Mouse (Mus musculus) testis, postnatal 10 days (tissue): ENCODE measurements at regions not wholly inside any gene's neighbourhood (a gene's known extent, or its start where the extent isn't known, plus 50 kb on each side); places are given as distances from the start of the nearest gene placed in this dataset.

ENCODE experiments used
- DNase-seq: peaks from one replicate; pipeline ENCODE4 v3.0.0; 2021; ENCODE audit warnings: low spot score

- DNase-seq = no peak
These were observed 381.5 kb upstream of the Nr2f1 start for GRCm38 (mm10) chr13:78580863-78581595.

- no peak for DNase-seq
These were observed 377.9 kb upstream of the Nr2f1 start for GRCm38 (mm10) chr13:78577497-78577896.

- DNase-seq = no peak
These were observed 377.0 kb upstream of the Nr2f1 start for GRCm38 (mm10) chr13:78576300-78577296.

DNA sequence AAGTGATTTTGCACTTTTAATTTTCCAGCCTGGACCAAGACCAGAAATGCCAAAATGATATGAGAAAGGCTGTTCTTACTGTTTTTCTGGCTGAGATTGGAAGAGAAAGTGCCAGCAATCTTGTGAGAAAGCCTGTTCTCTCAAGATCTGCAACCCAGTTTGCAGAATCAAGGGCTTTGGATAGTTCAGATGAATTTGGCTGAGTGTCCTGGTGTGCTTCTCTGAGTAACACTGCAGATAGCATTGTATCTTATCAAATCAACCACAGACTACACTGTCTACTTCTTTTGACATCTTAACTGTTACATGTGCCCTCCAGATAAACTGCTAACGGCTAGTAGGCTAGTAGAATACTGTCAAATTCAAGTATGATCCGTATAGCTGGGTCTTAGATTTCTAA, 371.5 kb upstream of the Nr2f1 start:
- DNase-seq = no peak

DNA sequence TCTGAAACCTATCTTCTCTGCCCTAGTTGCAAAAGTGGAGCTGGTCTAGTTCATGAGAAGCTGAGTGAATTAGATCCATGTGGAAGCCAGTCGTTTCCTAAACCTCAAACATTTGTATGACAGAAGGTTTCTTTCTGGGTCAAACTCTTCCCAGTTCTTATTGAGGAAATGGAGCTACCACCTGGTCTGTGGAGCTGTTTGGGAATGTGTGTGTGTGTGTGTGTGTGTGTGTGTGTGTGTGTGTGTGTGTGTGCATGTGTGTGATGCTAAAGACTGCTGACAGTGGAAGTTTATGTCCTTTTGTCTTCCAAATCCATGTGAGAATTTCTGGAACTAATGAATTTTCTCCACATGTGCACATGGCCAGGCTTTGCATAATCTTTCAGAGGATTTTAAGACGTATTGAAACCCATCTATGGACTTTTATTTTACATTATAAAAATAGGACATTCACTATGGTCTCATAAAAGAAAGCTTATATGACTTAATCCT, 324.9 kb upstream of the Nr2f1 start:
- no peak for DNase-seq

- DNase-seq = no peak
These were observed 321.2 kb upstream of the Nr2f1 start for GRCm38 (mm10) chr13:78520771-78521170.

- DNase-seq = no peak
These were observed 320.6 kb upstream of the Nr2f1 start for GRCm38 (mm10) chr13:78520186-78520585.

- no peak for DNase-seq
These were observed 301.0 kb upstream of the Nr2f1 start for GRCm38 (mm10) chr13:78500551-78500950.

- DNase-seq = no peak
These were observed 284.3 kb upstream of the Nr2f1 start for GRCm38 (mm10) chr13:78483760-78484357.

DNA sequence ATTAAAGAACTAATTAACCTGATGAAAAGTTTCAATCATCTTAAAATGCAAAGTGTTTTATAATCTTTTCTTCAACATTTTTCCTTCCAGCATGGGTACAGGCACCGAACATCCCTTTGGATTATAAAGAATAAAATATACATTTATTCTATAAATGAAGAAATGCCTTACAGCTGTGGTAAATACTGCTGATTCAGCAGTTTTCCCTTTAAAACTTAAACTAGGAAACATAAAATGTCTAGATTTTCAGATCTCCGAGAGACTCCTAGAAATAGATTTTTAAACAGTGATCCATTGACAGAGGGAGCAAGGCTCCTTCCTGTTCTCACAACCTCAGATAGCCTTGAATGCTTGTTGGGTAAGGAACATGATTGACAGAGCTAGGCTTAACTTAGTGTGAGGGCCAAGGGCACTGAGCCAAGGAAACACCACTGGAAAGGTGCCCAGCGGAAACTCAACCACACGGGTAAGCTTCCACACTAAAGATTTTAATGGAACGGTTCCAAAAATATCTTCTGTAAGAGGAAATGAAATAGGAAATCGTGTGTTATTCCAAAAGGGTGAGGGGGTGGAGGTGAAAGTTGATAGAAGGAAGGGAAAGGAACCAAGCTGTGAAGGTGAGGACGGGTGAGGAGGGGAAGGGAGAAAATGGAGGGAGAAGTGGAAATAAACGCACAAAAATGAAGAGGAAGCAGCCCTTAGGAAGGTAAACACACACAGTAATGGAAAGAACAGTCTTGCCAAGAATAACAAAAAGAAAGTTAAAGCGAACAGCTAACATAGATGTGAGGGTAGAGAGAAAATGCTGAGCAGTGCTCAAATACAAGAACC, 283.6 kb upstream of the Nr2f1 start:
- DNase-seq = peak; percentile 49

- DNase-seq = no peak
These were observed 251.9 kb upstream of the Nr2f1 start for GRCm38 (mm10) chr13:78451333-78452070.

- DNase-seq = no peak
These were observed 247.1 kb upstream of the Nr2f1 start for GRCm38 (mm10) chr13:78446726-78447031.

DNA sequence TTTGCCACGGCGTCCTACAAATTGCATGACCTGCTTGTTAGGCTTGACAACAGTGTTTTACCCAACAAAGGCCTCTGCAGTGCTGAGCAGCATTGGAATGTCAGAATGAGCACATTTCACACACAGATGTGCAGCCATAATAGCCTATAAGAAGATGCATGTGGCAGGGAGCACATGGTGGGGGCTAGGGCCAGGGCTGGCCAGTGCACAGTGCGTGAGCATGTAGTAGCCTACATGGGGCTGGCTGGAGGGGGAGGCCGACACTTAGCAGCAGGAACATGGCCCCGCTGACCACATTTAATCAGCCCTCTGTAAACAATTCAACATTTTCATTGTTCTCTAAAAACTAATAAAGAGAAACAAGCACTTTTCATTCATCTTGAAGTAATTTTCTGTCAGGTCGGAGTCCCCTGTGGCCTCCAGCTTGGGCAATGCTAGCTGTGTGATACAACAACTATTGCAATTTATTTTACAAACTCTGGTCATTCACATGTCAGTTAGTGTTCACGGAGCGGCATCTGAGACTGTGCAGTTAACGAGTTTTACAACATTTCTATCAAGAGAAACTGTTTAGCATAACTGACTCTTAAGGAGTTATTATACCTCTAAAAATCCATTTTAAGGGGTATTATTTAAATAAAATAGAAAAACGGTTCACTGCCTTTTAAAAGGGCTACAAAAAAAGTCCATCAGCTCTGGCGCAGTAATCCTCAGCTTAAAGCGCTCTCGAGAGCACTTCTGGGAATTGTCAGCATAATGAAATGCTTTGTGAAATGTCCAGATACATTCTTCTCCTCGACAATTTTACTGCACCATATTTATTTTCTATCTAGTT, 246.6 kb upstream of the Nr2f1 start:
- DNase-seq = no peak

- no peak for DNase-seq
These were observed 245.3 kb upstream of the Nr2f1 start for GRCm38 (mm10) chr13:78444691-78445349.

- DNase-seq = no peak
These were observed 228.9 kb upstream of the Nr2f1 start for GRCm38 (mm10) chr13:78428469-78428868.

DNA sequence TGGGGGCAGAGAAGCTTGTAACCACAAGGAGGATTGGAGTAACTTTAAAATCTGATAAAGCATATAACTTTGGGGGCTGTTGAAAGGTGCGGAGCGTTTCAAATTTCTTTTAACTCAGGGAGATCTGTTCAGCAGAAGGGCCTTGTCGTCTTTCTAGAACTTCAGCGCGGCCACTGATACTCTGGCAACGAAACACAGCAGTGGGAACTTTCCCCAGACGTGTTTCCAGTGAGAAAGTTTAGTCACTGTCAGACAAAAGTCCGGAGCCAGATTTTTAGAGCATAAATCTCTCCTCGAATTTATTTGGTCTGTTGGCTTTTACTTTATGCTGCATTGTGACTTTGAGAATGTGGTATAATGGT, 228.5 kb upstream of the Nr2f1 start:
- no peak for DNase-seq

GRCm38 (mm10) chr13:78427141-78428083, 227.9 kb upstream of the Nr2f1 start:
- no peak for DNase-seq

- DNase-seq = no peak
These were observed 226.9 kb upstream of the Nr2f1 start for GRCm38 (mm10) chr13:78426306-78426921.
